Mouse (Mus musculus): ENCODE measurements around the gene Stk39.

DNA sequence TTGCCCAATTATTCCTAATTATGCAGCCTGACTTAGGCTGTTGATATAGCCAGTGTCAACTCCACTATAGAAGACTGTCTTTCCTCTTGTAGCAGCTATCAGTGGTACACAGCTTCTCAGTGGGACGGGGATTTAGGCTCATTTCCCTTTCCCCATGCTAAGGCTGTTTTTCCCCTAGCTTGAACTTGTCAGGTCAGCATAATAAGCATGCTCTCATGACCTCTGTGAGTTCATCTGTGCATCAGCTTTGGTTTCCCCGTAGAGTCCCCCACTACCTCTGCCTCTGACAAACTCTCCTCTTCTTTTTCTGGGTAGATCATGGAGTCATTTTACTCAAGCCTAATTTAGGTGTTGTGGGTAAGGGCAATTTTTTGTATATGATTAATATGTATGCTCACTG is 30.2 kb upstream of the Stk39 start:
- no peak for TF ChIP-seq POLR2A (IDR thresholded peaks at IDR 0.05; ENCODE audit: extremely low read depth, insufficient read depth, low read length)
- no peak for TF ChIP-seq CTCF (IDR thresholded peaks at IDR 0.05; ENCODE audit: low read depth, low read length)
